Mouse (Mus musculus) myocyte (in vitro differentiated cells): ENCODE results near the gene Hs6st3.

Experiments
- MYOD1 ChIP-seq, 3 experiments: IDR thresholded peaks; one replicate each; pipeline ENCODE4 v1.6.1; 2011; ENCODE audit warnings: control low read depth in 2 of 3, low read depth in 2 of 3, mild to moderate bottlenecking in 2 of 3, moderate library complexity in 1 of 3; ENCODE audit not compliant: insufficient read length in 2 of 3, control insufficient read depth in 1 of 3
- MYOG ChIP-seq, 3 experiments: IDR thresholded peaks; one replicate each; pipeline ENCODE4 v1.6.1; 2011; ENCODE audit warnings: control low read depth in 2 of 3, low read depth in 2 of 3, mild to moderate bottlenecking in 2 of 3; ENCODE audit not compliant: insufficient read length in 2 of 3, control insufficient read depth in 1 of 3, insufficient read depth in 1 of 3
- TCF12 ChIP-seq: IDR thresholded peaks from one replicate; pipeline ENCODE4 v1.6.1; 2011; ENCODE audit warnings: mild to moderate bottlenecking, control low read depth; ENCODE audit not compliant: poor library complexity, insufficient read depth, severe bottlenecking

- TF ChIP-seq MYOD1 (IDR thresholded peaks at IDR 0.05; ENCODE audit: control insufficient read depth in 1 of 3, insufficient read length in 2 of 3, low read depth in 2 of 3) = no peak
- no peak for TF ChIP-seq TCF12
- no peak for TF ChIP-seq MYOG (IDR thresholded peaks at IDR 0.05; ENCODE audit: control insufficient read depth in 1 of 3, insufficient read depth in 1 of 3, insufficient read length in 2 of 3, low read depth in 2 of 3)
Measured at GRCm38 (mm10) chr14:119815616-119816015, 677.5 kb downstream of the Hs6st3 start.
